Mouse (Mus musculus): ENCODE data around the gene Rab12. TPM values are rescaled to one million over a fixed set of nuclear protein-coding genes. Genes with fewer than 3 reads are reported as not detected.
"Not testable (repeated sequence)": the region's sequence is repeated elsewhere in the genome, so short reads cannot be mapped to it uniquely, and the experiment has no call there.

Gene Rab12
- polyA plus RNA-seq (2012; rRNA removed), result 16.3 and 17.3 TPM in 2 replicates

DNA sequence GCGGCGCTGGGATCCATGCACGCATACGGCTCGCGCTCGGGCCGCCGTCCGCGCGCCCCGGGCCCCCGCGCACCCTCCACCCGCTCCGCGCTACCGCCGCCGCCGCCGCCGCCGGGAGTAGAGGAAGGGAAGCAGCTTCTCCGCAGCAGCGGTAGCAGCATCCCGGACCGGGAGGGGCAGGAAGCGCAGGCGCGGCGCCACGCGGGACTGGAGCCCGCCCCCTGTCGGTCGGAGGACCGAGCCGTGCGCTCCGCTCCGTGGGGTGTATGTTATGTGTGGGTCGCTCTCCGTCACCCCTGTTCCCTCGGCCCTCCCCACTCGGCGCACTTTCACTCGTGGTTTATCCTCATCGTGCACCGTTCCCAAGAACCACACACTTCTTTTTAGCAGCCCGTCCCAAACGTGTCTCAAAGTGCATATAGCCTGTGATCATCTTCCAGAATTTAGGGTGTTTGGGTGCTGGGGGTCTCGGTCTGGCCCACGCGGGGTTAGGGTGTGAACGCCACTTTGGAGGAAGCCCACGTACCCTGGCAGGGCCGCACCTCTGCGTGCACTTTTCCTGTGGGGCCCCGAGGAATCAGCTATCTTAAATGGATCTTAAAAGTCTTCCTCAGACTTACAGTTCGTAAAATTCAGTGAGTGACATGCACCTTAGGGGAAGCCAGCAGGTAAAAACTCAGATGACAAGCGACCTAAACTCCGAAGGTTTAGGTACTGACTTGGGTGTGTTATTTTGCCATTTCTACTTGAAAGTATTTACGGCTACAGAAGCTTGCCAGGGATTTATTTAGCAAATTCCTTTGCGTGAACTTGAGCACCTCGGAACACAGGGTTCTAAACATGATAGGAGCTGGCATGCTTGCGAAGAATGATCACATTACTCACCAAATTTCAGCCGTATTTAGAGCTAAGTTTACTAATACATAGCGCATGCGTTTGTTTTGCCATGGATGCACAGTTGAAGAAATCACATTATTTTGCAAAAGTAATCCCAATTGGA is at the start of gene Rab12:
Rab12 (minus strand) TSS at position 176 of the 1,000 bp plus-strand sequence.
- 5% methylated on average over 71 of the region's 71 CpGs for WGBS
- no peak for DNase-seq (ENCODE audit: low read depth, low spot score)

- no peak for DNase-seq (ENCODE audit: low read depth, low spot score)
- WGBS, result 67% methylated on average over 7 of the region's 7 CpGs
These were observed 44.7 kb upstream of the Rab12 start for GRCm38 (mm10) chr17:66564213-66564612.

GRCm38 (mm10) chr17:66563551-66563950 is 44.0 kb upstream of the Rab12 start:
- 56% methylated on average over 1 of the region's 1 CpGs for WGBS
- no peak for DNase-seq (ENCODE audit: low read depth, low spot score)

DNA sequence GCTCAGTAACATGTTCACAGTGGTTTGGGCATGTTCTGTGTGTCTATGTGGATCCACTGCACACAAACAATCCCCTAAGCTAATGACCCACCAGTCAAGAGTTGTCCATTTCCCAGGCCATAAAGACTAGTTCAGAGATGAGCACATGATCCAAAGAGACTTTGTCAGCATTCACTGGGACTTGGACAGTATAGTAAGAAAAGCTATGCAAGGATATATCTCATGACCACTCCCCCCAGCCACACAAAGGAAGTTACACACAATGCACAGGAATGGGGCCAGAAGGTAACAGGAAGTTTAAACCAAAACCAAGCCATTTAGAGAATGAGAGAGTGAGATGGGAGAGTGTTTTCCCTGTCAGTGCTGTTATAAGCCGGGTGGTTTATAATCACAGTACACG is 41.9 kb upstream of the Rab12 start:
- WGBS, result 16% methylated on average over 2 of the region's 2 CpGs
- DNase-seq (ENCODE audit: low read depth, low spot score), result no peak

DNA sequence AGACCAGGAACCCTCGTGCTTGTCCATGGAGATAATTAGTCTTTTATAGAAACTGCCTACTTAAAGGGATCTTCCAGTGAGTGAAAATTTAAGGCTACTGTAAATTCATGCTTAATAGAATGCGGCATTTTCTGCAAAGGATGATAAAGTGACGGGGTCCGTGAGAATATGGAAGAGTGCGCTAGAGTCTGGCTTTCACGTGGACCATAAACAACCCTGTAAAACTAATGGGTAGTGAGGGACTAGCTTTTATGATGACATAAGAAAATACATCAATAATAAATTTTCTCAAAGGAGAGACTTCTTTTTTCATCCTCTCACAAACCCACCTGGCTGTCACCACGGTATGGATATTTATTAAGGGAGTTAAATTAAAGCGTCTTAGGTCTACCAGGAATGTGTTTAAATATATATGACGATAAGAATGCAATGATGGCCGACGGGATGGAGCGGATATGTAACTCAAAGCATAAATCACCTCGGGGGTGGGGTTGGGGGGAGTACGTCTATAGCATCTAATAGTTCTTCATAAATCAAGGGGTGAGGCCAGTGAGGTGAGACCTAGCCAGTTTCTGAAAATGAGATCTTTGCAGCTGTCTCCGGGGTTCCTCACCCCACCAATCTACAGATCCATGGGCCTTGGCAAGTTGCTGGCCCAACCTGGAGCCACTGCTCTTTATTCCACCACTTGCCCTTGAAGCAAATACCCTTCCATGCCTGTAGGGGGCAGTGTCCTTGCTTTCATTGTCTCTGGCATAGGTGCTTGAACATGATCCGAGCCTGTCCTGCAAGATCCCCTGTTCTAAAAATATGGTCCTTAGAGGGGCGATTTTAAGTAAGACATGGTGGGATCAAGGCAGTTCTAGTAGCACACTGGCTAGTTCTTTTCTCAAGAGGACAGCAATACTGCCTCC is 39.1 kb upstream of the Rab12 start:
- 88% methylated on average over 17 of the region's 17 CpGs for WGBS
- no peak for DNase-seq (ENCODE audit: low read depth, low spot score)

- no peak for DNase-seq (ENCODE audit: low read depth, low spot score)
- WGBS, result 77% methylated on average over 4 of the region's 4 CpGs
These were observed 33.2 kb upstream of the Rab12 start for GRCm38 (mm10) chr17:66552690-66553089.

GRCm38 (mm10) chr17:66550486-66550885 is 31.0 kb upstream of the Rab12 start:
- WGBS, result 91% methylated on average over 5 of the region's 5 CpGs
- DNase-seq (ENCODE audit: low read depth, low spot score), result no peak

DNA sequence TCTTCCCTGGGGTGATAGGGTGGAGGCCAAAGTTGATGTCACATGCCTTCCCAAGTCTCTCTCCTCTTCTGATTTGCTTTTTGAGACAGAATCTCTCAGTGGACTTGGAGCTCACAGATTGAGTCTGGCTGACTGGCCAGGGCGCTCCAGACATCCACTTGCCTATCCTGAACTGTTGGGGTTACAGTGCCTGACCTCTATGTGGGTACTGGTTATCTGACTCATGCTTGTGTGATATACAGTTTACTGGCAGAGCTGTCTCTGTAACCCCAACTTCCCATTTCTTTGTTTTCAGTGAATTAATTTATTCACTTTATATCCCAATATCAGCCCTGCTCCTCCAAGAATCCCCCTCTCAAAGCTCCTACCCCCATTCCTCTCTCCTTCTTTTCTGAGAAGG is 12.8 kb upstream of the Rab12 start:
- DNase-seq (ENCODE audit: low read depth, low spot score), result no peak
- WGBS, result 100% methylated on average over 1 of the region's 1 CpGs

DNA sequence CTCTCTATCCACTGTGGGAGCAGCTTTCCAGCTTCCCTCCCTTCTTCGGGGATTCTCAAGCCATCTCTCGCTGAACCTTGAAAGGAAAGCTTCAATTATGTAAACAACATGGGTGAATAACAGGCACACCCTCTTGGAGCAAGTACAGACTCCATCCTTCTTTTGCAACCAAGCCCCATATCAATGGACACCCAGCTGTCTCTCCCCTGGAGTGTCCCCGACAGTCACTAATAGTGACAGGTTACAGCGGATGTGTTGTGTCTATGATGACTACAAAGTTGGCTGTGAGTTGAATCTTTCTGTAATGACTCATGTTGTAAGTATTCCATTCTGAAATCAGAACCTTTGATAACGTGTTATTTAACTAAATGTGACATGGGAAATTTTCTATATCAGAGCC is 3.9 kb upstream of the Rab12 start:
- no peak for DNase-seq (ENCODE audit: low read depth, low spot score)

DNA sequence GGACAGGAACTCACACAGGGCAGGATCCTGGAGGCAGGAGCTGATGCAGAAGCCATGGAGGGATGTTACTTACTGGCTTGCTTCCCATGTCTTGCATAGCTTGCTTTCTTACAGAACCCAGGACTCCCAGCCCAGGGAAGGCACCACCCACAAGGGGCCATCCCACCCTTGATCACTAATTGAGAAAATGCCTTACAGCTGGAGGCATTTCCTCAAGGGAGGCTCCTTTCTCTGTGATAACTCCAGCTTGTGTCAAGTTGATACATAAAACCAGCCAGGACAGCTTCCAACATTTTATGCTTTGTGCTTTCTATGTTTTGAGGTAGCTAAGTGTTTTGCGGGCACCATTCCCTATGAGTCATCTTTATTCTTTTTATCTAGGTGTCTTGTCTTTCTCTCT is 3.1 kb upstream of the Rab12 start:
- not testable (repeated sequence) for DNase-seq (ENCODE audit: low read depth, low spot score)
- WGBS, result 69% methylated on average over 1 of the region's 1 CpGs

More for the DNA sequence above, 3.9 kb upstream of the Rab12 start:
- WGBS, result 36% methylated on average over 5 of the region's 5 CpGs

DNA sequence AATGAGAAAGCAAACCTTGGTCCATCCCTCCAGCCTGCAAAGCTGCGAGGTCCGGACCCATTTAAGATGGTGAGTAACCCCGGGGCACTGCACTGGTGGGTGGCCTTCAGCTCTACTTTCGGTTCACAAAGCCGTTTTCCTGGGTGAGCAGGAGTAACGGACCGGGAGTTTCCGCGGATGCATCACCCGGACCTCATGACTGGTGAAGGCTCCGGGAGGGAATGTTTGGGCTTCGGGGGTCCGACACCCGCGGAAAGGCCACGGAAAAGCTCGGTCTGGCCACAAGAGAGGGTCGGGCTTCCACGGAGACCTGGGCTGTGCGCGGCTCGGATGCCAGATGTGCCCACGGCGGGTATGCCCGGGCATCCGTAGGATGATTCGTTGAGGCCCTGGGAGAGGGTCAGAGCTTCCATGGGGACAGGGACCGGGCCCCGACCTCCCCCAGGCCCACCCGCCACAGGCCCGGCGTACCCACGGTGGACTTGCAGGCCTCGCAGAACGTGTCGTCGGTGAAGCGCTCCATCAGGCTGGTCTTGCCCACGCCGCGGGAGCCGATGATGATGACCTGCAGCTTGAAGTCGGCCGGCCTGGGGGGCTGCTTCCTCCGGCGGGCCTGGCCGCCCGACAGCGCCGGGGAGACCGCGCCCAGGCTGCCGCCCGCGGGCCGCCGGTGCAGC is 514 bp downstream of the Rab12 start:
- WGBS, result under 1% methylated on average over 56 of the region's 57 CpGs
- no peak for DNase-seq (ENCODE audit: low read depth, low spot score)

- WGBS, result 88% methylated on average over 4 of the region's 4 CpGs
- DNase-seq (ENCODE audit: low read depth, low spot score), result no peak
These were observed 2.6 kb downstream of the Rab12 start for GRCm38 (mm10) chr17:66516953-66517352.

DNA sequence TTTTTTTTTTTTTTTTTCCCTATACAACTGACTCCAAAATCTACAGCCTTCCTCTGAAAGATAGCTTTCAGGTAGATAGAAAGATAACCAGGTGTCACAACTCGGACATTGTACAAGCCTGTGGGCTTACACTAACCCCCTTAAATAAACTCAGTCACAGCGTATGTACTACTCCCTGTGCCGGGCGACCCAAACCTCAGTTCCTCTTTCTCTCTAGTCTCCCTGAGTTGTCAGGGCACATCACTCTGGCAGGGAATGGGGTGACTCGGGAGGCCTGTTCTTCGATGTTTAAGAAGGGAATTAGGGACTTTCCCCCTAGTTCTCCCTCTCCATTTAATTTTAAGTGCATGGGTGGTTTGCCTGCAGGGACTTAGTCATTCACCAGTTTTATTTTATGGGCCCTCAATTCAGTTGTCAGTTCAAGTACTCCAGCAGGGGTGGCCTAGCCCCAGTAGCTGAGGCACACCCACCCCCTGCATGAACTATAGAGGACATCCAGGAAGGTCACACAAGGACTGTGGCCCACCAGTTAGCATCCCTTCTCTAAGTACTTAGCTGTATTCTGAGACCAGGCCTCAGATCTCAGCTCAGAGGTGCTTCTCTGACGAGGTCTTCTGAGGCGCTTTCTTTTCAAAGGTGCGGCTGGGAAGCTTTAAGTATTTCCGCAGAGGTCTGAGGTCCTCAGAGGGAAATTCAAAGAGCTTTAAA is 5.1 kb downstream of the Rab12 start:
- 80% methylated on average over 10 of the region's 10 CpGs for WGBS
- no peak for DNase-seq (ENCODE audit: low read depth, low spot score)

GRCm38 (mm10) chr17:66512202-66512956 is 7.2 kb downstream of the Rab12 start:
- WGBS, result 79% methylated on average over 15 of the region's 15 CpGs
- DNase-seq (ENCODE audit: low read depth, low spot score), result no peak

- no peak for DNase-seq (ENCODE audit: low read depth, low spot score)
- WGBS, result 27% methylated on average over 10 of the region's 10 CpGs
These were observed 9.3 kb downstream of the Rab12 start for GRCm38 (mm10) chr17:66510221-66510683.

DNA sequence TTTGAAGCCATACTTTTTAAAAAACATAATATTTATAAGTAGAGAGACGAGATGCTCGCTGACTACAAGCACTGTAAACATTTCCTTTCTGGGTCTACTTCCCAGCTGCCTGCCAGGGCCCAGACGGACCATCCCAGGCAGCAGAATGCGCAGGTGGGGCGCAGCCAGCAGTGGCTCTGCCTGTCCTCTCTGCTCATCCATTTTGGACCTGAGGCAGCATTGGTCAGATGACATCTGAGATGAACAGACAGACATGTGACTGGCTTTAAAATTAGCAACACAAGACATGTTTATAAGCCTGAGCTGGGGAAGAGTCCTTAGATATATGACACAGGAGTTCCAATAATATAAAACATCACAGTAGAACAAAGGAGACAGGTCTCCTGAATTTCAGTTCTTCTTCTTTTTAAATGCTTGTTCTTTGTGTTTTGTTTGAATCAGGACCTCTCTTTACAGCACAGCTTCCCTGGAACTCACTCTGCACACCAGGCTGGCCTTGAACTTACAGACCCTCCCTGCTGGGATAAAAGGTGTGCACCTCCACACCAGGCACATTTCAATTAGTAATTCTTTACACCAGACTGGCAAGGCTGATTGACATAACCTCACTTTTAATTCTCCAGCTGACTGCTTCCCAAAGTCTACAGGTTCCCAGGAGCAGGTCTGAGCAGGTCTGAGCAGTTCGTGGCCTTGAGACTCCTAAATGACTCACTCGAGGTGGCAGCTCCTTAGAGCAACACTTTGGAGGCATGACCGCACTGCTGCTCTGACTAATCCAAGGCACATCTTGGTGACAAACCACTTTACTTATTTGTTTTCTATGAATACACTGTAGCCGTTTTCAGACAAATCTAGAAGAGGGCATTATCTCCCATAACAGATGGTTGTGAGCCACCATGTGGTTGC is 12.2 kb downstream of the Rab12 start:
- 71% methylated on average over 9 of the region's 9 CpGs for WGBS

GRCm38 (mm10) chr17:66504964-66505363 is 14.6 kb downstream of the Rab12 start:
- 76% methylated on average over 8 of the region's 8 CpGs for WGBS
- no peak for DNase-seq (ENCODE audit: low read depth, low spot score)

More for the DNA sequence above, 12.2 kb downstream of the Rab12 start:
- DNase-seq (ENCODE audit: low read depth, low spot score), result no peak
